Mouse (Mus musculus) limb, embryonic 12.5 days (tissue): Measurements from ENCODE around the gene Sgip1. TPM values are rescaled to one million over a fixed set of nuclear protein-coding genes. Genes with fewer than 3 reads are reported as not detected.

ENCODE experiments used
- ATAC-seq: fragments of 200-750 bp; cut with Nextera tagmentation; 2 replicates; pipeline ENCODE4 v1.8.0; 2017; ENCODE audit warnings: low read depth, moderate TSS enrichment; ENCODE audit not compliant: insufficient number of reproducible peaks, insufficient read depth, low FRiP score, low TSS enrichment
- H3K27ac ChIP-seq: fragments of 300-500 bp; sonication (generic); 2 replicates; pipeline ENCODE4 v1.5.1; 2016; ENCODE audit warnings: mild to moderate bottlenecking, moderate library complexity
- H3K27me3 ChIP-seq: fragments of 300-500 bp; sonication (generic); 2 replicates; pipeline ENCODE4 v1.6.1; 2016; ENCODE audit warnings: mild to moderate bottlenecking, moderate library complexity
- H3K36me3 ChIP-seq: fragments of 300-500 bp; sonication (generic); 2 replicates; pipeline ENCODE4 v1.6.1; 2016; ENCODE audit warnings: mild to moderate bottlenecking, moderate library complexity
- H3K4me1 ChIP-seq: fragments of 300-500 bp; sonication (generic); replicated peaks from 2 replicates; pipeline ENCODE4 v1.6.1; 2016
- H3K4me2 ChIP-seq: fragments of 300-500 bp; sonication (generic); 2 replicates; pipeline ENCODE4 v1.6.1; 2016; ENCODE audit warnings: mild to moderate bottlenecking, moderate library complexity
- H3K4me3 ChIP-seq: fragments of 300-500 bp; sonication (generic); replicated peaks from 2 replicates; pipeline ENCODE4 v1.5.1; 2016; ENCODE audit warnings: mild to moderate bottlenecking
- H3K9ac ChIP-seq: fragments of 300-500 bp; sonication (generic); replicated peaks from 2 replicates; pipeline ENCODE4 v1.6.1; 2016; ENCODE audit warnings: mild to moderate bottlenecking, moderate library complexity
- H3K9me3 ChIP-seq: fragments of 300-500 bp; sonication (generic); 2 replicates; pipeline ENCODE4 v1.6.1; 2016; ENCODE audit warnings: mild to moderate bottlenecking, moderate library complexity
- WGBS: fragments of 180-500 bp; shearing (Covaris S2); methylation state at CpG from one replicate; pipeline ENCODE4 v1.1.7; 2016; 5-methylcytosine and 5-hydroxymethylcytosine counted together
- polyA plus RNA-seq: library from polyadenylated mRNA; unstranded; fragments of >200 nt; fragmentation: Nextera tagmentation; extraction: Ambion mirVana; gene quantifications from 2 replicates; pipeline ENCODE4 v1.2.1, GENCODE M21; 2016

Sgip1 gene
- polyA plus RNA-seq, 1 experiment from 2014 or later = 10.7 TPM

- H3K36me3 ChIP-seq = no peaks in the 10 kb centered on the region
- no peak for ATAC-seq
- no peak overlapping the region for H3K4me2 ChIP-seq
- H3K27me3 ChIP-seq = no peaks in the 10 kb centered on the region
- H3K27ac ChIP-seq = no peak overlapping the region
- no peak overlapping the region for H3K4me3 ChIP-seq
- no peaks in the 10 kb centered on the region for H3K9me3 ChIP-seq
- H3K4me1 ChIP-seq = no peaks in the 10 kb centered on the region
- no peak overlapping the region for H3K9ac ChIP-seq
- 81% methylated on average over 3 of the region's 3 CpGs for WGBS
Measured at GRCm38 (mm10) chr4:102753334-102754090, 12.4 kb downstream of the Sgip1 start.

GRCm38 (mm10) chr4:102759095-102759890, 18.2 kb downstream of the Sgip1 start:
- peak overlapping the region; percentile 96 for H3K4me2 ChIP-seq
- H3K9ac ChIP-seq = peak overlapping the region; percentile 70
- peak; percentile 65 for ATAC-seq
- H3K27me3 ChIP-seq = no peaks in the 10 kb centered on the region
- under 1% methylated on average over 41 of the region's 41 CpGs for WGBS
- H3K4me3 ChIP-seq = peak overlapping the region; percentile 64
- peak overlapping the region; percentile 62; the same call in 1 of the 2 replicates for H3K27ac ChIP-seq
- peaks cover 9% of the 10 kb centered on the region for H3K4me1 ChIP-seq
- H3K36me3 ChIP-seq = no peaks in the 10 kb centered on the region
- no peaks in the 10 kb centered on the region for H3K9me3 ChIP-seq

DNA sequence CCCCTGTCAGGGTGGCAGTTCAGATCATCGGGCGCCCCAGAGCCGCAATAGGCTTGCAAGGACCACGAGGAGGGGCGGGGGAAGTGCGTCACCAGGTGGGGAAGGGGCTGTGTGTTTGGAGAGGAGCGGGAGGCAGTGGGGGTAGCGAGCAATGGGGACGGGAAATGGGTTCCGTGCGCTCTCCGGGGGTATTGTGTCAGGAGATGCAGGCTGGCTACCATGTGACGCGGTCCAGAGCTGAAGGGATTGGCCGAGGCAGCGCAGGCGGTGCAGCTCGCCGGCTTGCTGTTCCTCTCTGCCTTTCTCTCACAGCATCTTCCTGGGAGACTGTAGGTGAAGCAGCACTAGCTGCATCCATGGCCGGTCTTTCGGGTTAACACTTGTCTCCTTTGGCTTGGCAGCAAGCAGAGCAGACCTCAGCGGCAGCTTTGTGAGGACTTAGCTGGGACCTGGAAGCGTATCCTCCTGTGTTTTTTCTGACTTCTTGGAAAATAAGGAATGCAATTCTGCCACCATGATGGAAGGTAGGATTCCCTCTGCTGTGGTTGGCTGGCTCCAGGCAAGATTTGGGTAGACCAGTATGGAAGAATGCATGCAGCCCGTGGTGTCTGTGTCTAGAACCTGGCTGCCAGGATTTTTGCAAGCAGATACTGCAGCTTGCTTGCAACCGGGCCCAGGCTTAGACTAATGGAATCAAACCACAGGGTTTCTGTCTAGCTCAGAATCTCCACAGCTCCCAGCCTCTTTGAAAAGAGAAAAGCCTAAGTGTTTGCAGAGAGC, 19.1 kb downstream of the Sgip1 start:
- H3K9me3 ChIP-seq = no peaks in the 10 kb centered on the region
- peak overlapping the region; percentile 78 for H3K27ac ChIP-seq
- H3K4me1 ChIP-seq = peaks cover 9% of the 10 kb centered on the region
- ATAC-seq = peak; percentile 94
- no peaks in the 10 kb centered on the region for H3K36me3 ChIP-seq
- no peaks in the 10 kb centered on the region for H3K27me3 ChIP-seq
- WGBS = 1% methylated on average over 25 of the region's 25 CpGs
- peak overlapping the region; percentile 96 for H3K4me2 ChIP-seq
- peak overlapping the region; percentile 54 for H3K9ac ChIP-seq
- peak overlapping the region; percentile 64 for H3K4me3 ChIP-seq

DNA sequence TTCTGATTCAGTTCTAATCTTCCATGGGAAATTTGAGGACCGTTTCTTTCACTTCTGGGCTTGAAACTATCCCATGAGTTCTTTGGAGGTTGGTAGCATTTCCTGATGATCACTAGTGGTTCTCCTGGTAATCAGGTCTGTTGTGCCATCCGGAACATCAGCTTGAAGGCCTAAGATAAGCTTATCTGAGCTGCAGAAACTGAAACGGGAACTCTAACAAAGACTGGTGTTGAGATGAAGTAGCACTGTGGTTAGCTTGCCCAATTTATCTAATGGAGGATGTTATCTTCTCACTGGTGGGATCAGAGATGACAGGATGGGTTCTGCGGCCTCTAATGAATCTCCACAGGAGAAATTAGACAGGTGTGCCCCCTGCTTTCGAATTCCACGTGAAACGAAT, 21.0 kb downstream of the Sgip1 start:
- H3K36me3 ChIP-seq = no peaks in the 10 kb centered on the region
- H3K4me1 ChIP-seq = peaks cover 9% of the 10 kb centered on the region
- no peak overlapping the region for H3K27ac ChIP-seq
- no peaks in the 10 kb centered on the region for H3K9me3 ChIP-seq
- no peak overlapping the region for H3K9ac ChIP-seq
- no peaks in the 10 kb centered on the region for H3K27me3 ChIP-seq
- ATAC-seq = no peak
- H3K4me2 ChIP-seq = no peak overlapping the region
- H3K4me3 ChIP-seq = no peak overlapping the region
- 88% methylated on average over 7 of the region's 7 CpGs for WGBS

DNA sequence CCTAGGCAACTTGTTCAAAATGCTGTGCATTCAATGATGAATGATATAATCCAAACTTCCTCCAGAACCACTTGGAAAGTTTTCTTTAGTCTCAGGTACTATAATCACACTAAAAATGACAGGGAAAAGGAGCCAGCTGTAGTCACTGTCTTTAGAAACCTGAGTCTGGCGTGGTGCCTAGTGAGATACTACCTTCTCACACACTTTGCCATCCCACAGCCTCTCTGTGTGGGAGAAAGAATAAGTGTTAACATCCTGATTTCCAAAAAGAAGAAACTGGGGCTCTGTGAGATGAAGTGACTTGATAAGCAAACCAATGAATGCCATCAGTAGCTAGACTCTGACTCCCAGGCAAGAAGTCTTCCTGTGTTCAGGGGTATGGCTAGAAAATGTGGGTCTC, 28.0 kb downstream of the Sgip1 start:
- WGBS = 81% methylated on average over 1 of the region's 1 CpGs
- H3K4me1 ChIP-seq = no peaks in the 10 kb centered on the region
- H3K9ac ChIP-seq = no peak overlapping the region
- no peak overlapping the region for H3K4me2 ChIP-seq
- no peak overlapping the region for H3K27ac ChIP-seq
- no peaks in the 10 kb centered on the region for H3K36me3 ChIP-seq
- no peak overlapping the region for H3K4me3 ChIP-seq
- no peaks in the 10 kb centered on the region for H3K27me3 ChIP-seq
- no peak for ATAC-seq
- no peaks in the 10 kb centered on the region for H3K9me3 ChIP-seq

GRCm38 (mm10) chr4:102769936-102770335, 28.8 kb downstream of the Sgip1 start:
- Histone ChIP-seq H3K4me2 (no peak overlapping the region), H3K4me1 (no peaks in the 10 kb centered on the region), H3K36me3 (no peaks in the 10 kb centered on the region), H3K27ac (no peak overlapping the region), H3K9me3 (no peaks in the 10 kb centered on the region), H3K4me3 (no peak overlapping the region), H3K9ac (no peak overlapping the region), H3K27me3 (no peaks in the 10 kb centered on the region)
- ATAC-seq = no peak
- WGBS = 89% methylated on average over 6 of the region's 6 CpGs

- Histone ChIP-seq H3K9ac (no peak overlapping the region), H3K4me3 (no peak overlapping the region), H3K27me3 (no peaks in the 10 kb centered on the region), H3K4me1 (peaks cover 14% of the 10 kb centered on the region), H3K36me3 (no peaks in the 10 kb centered on the region), H3K27ac (no peak overlapping the region), H3K9me3 (no peaks in the 10 kb centered on the region), H3K4me2 (no peak overlapping the region)
- 66% methylated on average over 5 of the region's 5 CpGs for WGBS
- no peak for ATAC-seq
Measured at GRCm38 (mm10) chr4:102771598-102772357, 30.7 kb downstream of the Sgip1 start.

DNA sequence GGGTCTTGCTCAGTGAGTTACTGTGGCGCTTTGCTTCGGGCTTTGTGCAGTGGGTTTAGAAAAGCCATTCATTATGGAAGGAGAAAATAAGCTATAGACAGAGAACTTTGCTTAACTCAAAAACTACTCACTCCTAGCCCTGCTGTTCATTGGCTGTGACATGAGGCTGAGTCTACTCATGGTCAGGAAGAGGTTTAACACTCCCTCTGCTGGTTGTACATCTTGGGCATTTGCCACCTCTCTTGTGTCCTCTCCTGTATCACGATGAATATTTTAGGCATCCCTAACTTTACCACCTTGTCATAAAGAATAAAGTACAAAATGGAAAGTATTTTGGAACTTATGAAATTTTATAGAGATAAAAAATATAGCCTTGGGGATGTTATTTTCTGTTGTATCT, 32.1 kb downstream of the Sgip1 start:
- Histone ChIP-seq H3K4me2 (no peak overlapping the region), H3K9me3 (no peaks in the 10 kb centered on the region), H3K4me3 (no peak overlapping the region), H3K27me3 (no peaks in the 10 kb centered on the region), H3K9ac (no peak overlapping the region), H3K27ac (no peak overlapping the region), H3K4me1 (peaks cover 14% of the 10 kb centered on the region), H3K36me3 (no peaks in the 10 kb centered on the region)
- no peak for ATAC-seq
- 92% methylated on average over 3 of the region's 3 CpGs for WGBS

DNA sequence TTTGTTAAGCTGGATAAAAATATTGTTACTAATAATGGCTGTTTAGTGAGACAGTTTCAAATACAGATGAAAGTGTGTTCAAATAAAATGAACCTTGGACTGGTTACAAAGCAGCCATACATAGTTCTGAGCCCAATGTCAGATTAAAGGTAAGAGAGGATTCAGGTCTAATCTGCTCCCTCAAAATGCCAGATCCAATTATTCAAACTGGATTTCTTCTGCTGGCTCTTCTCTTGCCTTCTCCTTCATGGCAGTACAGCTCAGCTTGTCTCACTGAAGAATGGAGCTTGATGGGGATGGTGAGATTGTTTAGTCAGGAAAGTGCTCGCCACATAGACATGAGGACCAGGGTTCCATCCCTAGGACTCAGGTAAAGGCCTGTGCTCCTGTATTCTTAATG, 32.7 kb downstream of the Sgip1 start:
- no peak for ATAC-seq
- no peak overlapping the region for H3K4me2 ChIP-seq
- H3K4me1 ChIP-seq = peaks cover 14% of the 10 kb centered on the region
- no peak overlapping the region for H3K9ac ChIP-seq
- no peak overlapping the region for H3K4me3 ChIP-seq
- H3K27ac ChIP-seq = no peak overlapping the region
- WGBS = 82% methylated on average over 1 of the region's 1 CpGs
- no peaks in the 10 kb centered on the region for H3K27me3 ChIP-seq
- H3K36me3 ChIP-seq = no peaks in the 10 kb centered on the region
- no peaks in the 10 kb centered on the region for H3K9me3 ChIP-seq

- Histone ChIP-seq H3K27ac (no peak overlapping the region), H3K9ac (no peak overlapping the region), H3K4me1 (peaks cover 14% of the 10 kb centered on the region), H3K9me3 (no peaks in the 10 kb centered on the region), H3K4me2 (no peak overlapping the region), H3K4me3 (no peak overlapping the region), H3K27me3 (no peaks in the 10 kb centered on the region), H3K36me3 (no peaks in the 10 kb centered on the region)
- ATAC-seq = no peak
- 56% methylated on average over 1 of the region's 1 CpGs for WGBS
Measured at GRCm38 (mm10) chr4:102774549-102774948, 33.5 kb downstream of the Sgip1 start.
